Mouse (Mus musculus) 3T3-L1 (cell line): ENCODE measurements at regions not wholly inside any gene's neighbourhood (a gene's known extent, or its start where the extent isn't known, plus 50 kb on each side); places are given as distances from the start of the nearest gene placed in this dataset.
A peak's percentile ranks its signal among the peaks of the same experiment; 100 is the strongest.

Experiments
- DNase-seq: peaks from one replicate; pipeline ENCODE4 v3.0.0-alpha.2; 2015; ENCODE audit warnings: low read depth, low spot score

- peak; percentile 82 for DNase-seq
These were observed 68.6 kb upstream of the Rph3a start for GRCm38 (mm10) chr5:121078531-121078930.

GRCm38 (mm10) chr5:121076741-121077140, 66.8 kb upstream of the Rph3a start:
- no peak for DNase-seq

GRCm38 (mm10) chr5:121068821-121069220, 58.9 kb upstream of the Rph3a start:
- peak; percentile 19 for DNase-seq

- DNase-seq: no peak
These were observed 54.8 kb upstream of the Rph3a start for GRCm38 (mm10) chr5:121064721-121065120.

GRCm38 (mm10) chr5:121062930-121063584, 53.2 kb upstream of the Rph3a start:
- DNase-seq: no peak

GRCm38 (mm10) chr5:121061688-121062087, 51.8 kb upstream of the Rph3a start:
- DNase-seq: no peak
